Mouse (Mus musculus) olfactory bulb, adult 2 months (tissue): ENCODE data around the gene Jade2. TPM values are rescaled to one million over a fixed set of nuclear protein-coding genes. Genes with fewer than 3 reads are reported as not detected.

Source experiments
- H3K27ac ChIP-seq: fragments of 200-500 bp; 2 replicates; pipeline ENCODE4 v1.5.1; 2012; ENCODE audit warnings: low read depth, low read length; ENCODE audit not compliant: insufficient read depth
- H3K4me1 ChIP-seq: fragments of 200-500 bp; 2 replicates; pipeline ENCODE4 v1.6.1; 2012; ENCODE audit warnings: low read length; ENCODE audit not compliant: control insufficient read depth, insufficient read depth
- H3K4me3 ChIP-seq: fragments of 200-500 bp; 2 replicates; pipeline ENCODE4 v1.5.1; 2012; ENCODE audit warnings: mild to moderate bottlenecking, low read depth, low read length, moderate library complexity; ENCODE audit not compliant: insufficient read depth
- CTCF ChIP-seq: fragments of 200-500 bp; IDR thresholded peaks from 2 replicates; pipeline ENCODE4 v1.5.1; 2012; ENCODE audit warnings: low read depth, mild to moderate bottlenecking, low read length, moderate library complexity; ENCODE audit not compliant: insufficient read depth
- POLR2A ChIP-seq: fragments of 200-500 bp; IDR thresholded peaks from 2 replicates; pipeline ENCODE4 v1.6.1; 2012; ENCODE audit warnings: mild to moderate bottlenecking, low read depth, low read length, moderate library complexity; ENCODE audit not compliant: insufficient read depth
- WGBS: fragments of 180-500 bp; shearing (Covaris S2); methylation state at CpG from one replicate; pipeline ENCODE4 v1.1.7; 2018; 5-methylcytosine and 5-hydroxymethylcytosine counted together
- polyA plus RNA-seq: library from polyadenylated mRNA; stranded (reverse); fragments of >200 nt; gene quantifications from 2 replicates; pipeline ENCODE4 v1.2.4, GENCODE M21; 2012; ENCODE audit warnings: low replicate concordance; ENCODE audit not compliant: missing spikeins, insufficient read depth, insufficient read length

Gene Jade2
- polyA plus RNA-seq, 1 experiment: not detected

DNA sequence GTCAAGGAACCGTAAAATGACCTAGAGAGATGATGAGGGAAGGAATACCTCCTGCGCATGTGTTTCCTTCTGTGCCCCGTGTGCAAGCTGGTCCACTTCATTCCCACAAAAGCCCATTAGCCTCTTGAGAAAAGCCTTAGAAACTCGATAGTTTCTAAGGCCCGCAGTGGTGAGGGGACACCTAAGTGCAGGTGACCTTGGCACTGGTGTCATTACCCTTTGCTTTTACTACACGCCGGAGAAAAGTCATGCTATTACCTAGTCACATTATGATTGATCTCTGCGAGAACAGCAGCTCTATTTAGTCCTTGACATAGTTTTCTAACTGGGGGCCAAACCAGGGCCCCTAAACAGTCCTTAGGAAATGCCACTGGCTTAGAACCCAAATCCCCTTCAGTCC lies 3.2 kb upstream of the Jade2 start:
- H3K27ac ChIP-seq: no peak overlapping the region
- TF ChIP-seq CTCF: no peak
- TF ChIP-seq POLR2A: no peak
- 88% methylated on average over 8 of the region's 8 CpGs for WGBS

DNA sequence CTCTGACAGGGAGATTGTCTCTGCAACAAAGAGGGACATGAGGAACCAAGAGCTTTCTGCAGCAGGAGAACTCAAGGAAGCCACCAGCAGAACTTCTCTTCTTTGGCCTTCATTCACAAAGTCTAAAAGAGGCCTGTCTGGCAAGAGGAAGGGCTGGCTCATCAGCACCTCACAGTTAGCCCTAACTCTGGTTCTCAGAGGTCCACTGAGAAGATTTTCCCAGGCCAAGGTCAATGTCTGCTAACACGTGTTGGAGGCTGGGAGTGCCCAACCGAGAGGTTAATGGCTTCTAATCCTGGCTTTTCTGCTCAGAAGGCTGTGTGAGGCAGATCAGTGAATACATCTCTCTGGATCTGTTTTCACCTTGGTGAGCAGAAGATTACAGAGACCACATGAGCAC lies 2.1 kb upstream of the Jade2 start:
- no peak for TF ChIP-seq CTCF
- 86% methylated on average over 2 of the region's 2 CpGs for WGBS

More for the DNA sequence above, 3.2 kb upstream of the Jade2 start:
- Histone ChIP-seq H3K4me3 (no peak overlapping the region), H3K4me1 (peaks cover 7% of the 10 kb centered on the region)

DNA sequence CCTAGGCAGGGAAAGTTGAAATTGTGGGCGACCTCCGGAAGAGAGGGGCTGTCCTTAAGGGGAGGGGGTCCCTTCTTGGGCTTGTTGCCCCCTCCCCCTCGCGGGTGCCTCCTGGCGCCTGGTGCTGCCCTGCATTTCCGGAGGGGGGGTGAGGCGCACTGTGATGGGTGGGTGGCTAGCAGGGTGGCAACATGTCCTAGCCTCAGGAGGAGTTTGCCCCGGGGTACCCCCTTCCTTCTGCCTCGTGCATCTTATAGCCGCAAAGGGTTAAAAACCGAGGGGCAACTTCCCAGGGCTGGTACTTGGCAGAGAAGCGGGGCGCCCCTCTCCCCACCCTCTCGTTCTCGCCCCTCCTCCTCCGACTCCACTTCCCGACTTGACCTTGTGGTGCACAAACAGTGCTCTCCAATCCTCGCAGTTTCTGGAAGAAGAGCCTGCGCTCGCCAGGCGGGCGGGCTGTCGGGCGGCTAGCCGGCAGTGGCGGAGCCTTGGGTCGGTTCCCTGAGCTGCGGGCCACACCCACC lies 1.1 kb upstream of the Jade2 start:
- peak overlapping the region; percentile 68 for H3K27ac ChIP-seq

More for the DNA sequence above, 2.1 kb upstream of the Jade2 start:
- H3K4me1 ChIP-seq: peaks cover 13% of the 10 kb centered on the region
- no peak overlapping the region for H3K4me3 ChIP-seq
- no peak overlapping the region for H3K27ac ChIP-seq

GRCm38 (mm10) chr11:51857818-51858527 lies 520 bp upstream of the Jade2 start:
- peak overlapping the region; percentile 68 for H3K27ac ChIP-seq
- TF ChIP-seq CTCF: no peak
- peaks cover 17% of the 10 kb centered on the region for H3K4me1 ChIP-seq
- WGBS: 1% methylated on average over 52 of the region's 52 CpGs
- peak overlapping the region; percentile 90 for H3K4me3 ChIP-seq

More for the DNA sequence above, 1.1 kb upstream of the Jade2 start:
- Histone ChIP-seq H3K4me1 (peaks cover 15% of the 10 kb centered on the region), H3K4me3 (peak overlapping the region; percentile 90)
- under 1% methylated on average over 28 of the region's 28 CpGs for WGBS
- TF ChIP-seq CTCF: no peak
- TF ChIP-seq POLR2A: no peak

- Histone ChIP-seq H3K4me1 (peaks cover 23% of the 10 kb centered on the region), H3K4me3 (peak overlapping the region; percentile 90), H3K27ac (peak overlapping the region; percentile 41; the same call in 1 of the 2 replicates)
- under 1% methylated on average over 41 of the region's 41 CpGs for WGBS
- TF ChIP-seq CTCF: no peak
- no peak for TF ChIP-seq POLR2A
These were observed 805 bp downstream of the Jade2 start for GRCm38 (mm10) chr11:51856616-51857080.

DNA sequence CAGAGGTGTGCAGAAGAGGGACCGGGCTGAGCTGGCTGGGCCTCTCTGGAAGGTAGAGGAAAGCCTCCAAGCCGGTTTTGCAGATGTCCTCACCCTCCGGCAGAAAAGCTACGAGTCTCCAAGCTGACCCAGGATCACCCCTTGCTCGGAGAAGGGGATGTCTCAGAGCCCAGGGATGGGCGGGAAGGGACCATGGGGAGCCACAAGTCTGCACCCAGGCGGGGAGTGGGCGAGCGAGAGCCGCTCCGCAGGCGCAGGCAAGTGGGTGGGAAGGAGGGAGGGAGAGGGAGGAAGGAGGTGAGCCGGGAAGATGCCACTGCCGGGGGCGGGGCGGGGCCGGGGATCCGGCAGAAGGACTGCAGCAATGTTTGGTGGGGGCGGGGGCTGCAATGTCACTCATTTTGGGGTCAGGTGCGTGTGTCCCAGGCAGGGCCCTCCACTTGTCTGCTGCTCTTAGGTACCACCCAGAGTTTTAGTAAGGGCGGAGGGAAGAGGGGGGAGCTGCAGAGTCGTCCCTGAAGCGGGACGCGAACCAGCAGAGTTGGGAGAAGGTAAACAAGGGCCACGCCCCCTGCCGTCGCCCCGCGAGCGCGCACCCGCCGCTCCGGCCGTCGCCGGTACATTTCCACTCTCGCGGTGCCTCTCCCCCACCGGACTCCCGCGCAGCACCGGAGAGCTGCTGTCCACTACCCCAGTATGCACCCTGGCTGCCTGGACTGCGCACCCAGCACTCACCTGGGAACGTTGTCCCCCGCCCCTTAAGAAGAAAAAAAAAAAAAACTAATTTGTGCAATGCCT lies 1.4 kb downstream of the Jade2 start:
- TF ChIP-seq CTCF: peak; percentile 42; the same call in 1 of the 2 replicates
- TF ChIP-seq POLR2A: 0 out of 2 replicates have a peak, but pooled peaks have one; percentile 23
- H3K4me3 ChIP-seq: peak overlapping the region; percentile 90
- peak overlapping the region; percentile 85 for H3K27ac ChIP-seq
- H3K4me1 ChIP-seq: peaks cover 23% of the 10 kb centered on the region
- under 1% methylated on average over 44 of the region's 47 CpGs for WGBS

DNA sequence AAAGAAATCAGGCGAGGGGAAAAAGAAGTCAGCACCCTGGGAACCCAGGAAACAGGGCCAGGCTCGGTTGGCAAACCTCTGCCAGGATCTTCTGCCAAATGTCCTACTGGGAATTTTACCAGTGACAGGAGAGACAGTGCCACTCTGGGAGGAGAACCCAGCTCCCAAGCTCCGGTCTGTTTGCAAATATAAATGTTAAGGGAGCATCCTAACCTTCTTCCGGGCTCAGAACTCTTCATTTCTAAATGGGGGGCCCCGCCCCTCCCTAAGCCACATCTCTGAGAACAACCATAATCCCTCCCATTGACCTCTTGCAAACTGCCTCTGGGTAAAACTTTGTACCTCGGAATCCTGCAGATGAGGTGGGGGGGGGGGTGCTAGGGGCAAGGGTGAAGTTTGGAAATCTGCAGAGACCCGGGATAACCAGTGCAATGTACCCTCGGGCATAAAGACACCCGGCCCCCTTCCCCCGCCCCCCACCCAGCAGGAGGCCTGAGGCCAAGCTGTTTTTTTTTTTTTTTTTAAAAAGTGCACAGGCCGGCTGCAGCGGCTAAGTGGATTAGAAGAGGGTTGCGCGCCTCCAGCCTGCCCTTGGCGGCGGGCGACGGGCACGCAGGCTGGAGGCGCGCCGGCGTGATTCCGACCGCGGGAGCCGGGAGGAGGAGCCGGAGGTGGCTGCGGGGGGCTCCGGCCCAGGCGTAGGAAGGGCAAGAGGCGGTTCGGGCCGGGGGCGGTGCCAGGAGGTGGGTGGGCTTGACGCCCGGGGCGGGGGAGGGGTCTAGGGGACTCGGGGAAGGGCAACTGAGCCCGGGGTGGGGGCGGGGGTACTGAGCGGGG lies 2.3 kb downstream of the Jade2 start:
- H3K4me1 ChIP-seq: peaks cover 27% of the 10 kb centered on the region
- no peak for TF ChIP-seq POLR2A
- peak; percentile 63 for TF ChIP-seq CTCF
- WGBS: 4% methylated on average over 42 of the region's 42 CpGs
- H3K27ac ChIP-seq: no peak overlapping the region
- H3K4me3 ChIP-seq: peak overlapping the region; percentile 90

DNA sequence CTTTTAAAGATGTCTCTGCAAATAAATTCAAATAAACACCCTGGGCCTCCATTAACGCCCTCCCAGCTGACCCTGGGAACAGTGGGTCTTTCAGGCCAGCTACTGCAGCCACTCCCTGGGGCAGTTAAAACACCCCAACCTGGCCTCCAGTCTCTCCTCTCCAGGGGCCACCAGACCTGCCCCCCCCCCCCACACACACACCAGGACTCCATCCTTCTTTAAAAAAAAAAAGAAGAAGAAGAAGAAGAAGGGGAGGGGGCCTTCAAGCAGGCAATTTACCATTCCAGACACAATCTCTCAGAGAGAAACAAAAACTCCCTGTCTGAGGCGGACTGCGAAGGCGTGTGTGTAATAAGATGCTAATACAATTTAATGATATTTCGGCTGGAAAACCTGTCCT lies 4.9 kb downstream of the Jade2 start:
- H3K4me1 ChIP-seq: peaks cover 20% of the 10 kb centered on the region
- no peak overlapping the region for H3K4me3 ChIP-seq
- TF ChIP-seq POLR2A: no peak
- TF ChIP-seq CTCF: no peak
- WGBS: 51% methylated on average over 5 of the region's 5 CpGs
- H3K27ac ChIP-seq: no peak overlapping the region
